Mouse (Mus musculus) embryo, embryonic 11 days (tissue): ENCODE measurements around the gene Rabl6.
"Not testable (repeated sequence)": the region's sequence is repeated elsewhere in the genome, so short reads cannot be mapped to it uniquely, and the experiment has no call there.

ENCODE experiments used
- DNase-seq: peaks from one replicate; pipeline ENCODE4 v3.0.0-alpha.2; 2015

The Rabl6 gene

DNA sequence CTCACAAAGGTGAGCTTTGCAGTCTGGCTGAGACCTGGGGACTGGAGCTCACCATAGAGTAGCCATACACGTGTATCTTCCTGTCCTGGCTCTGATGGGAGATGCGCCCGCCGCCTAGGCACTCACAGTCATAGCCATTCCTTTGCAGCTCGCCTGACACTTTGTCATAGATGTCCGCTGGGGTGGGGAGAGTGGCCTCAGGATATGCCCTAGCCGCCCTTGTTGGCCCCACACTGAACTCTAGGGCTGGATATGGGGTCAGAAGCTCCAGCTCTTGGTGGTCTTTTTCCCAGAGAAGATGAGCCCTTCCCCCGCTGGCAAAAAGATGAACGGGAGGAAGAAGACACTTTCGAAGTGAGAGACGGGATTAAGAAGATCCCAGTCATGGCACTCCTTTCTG lies 34.2 kb downstream of the Rabl6 start:
- no peak for DNase-seq

DNA sequence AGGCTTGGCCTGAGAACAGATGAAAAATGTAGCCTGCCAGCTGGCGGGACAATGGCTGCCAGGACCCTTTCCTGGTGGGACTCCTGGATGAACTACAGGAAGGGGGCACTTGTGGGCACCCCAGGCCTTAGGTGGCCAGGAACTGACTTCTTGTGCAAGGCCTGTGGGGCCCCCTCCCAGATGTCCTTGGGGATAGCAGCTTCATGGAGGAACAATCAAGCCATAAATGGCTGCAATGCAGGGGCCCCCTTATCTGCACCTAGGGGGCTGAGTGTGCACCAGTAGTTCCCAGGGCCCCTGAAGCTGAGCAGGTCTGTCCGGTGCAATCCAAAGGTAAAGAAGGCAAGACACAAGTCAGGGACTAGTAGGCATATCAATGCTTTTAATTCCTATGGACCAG lies 35.3 kb downstream of the Rabl6 start:
- DNase-seq, result no peak

DNA sequence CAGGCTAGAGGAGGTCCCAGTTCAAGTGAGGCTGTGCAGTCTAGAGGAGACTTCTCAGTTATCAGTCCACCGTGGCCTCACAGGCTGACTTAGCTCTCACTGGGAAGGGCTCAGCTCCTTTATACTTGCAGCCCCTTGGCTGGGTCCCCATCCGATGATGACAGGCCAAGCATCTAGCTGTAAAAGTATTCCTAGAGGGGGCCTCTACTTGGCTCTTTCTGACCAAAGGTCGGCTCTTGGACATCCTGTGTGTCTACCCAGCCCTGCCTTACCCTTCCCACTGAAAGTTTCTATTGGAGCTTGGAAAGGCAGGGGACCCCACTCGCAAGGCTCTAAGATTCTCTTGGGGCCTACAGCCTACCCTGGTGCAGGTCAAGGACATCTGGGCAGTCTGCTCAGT lies 37.1 kb downstream of the Rabl6 start:
- DNase-seq, result no peak

DNA sequence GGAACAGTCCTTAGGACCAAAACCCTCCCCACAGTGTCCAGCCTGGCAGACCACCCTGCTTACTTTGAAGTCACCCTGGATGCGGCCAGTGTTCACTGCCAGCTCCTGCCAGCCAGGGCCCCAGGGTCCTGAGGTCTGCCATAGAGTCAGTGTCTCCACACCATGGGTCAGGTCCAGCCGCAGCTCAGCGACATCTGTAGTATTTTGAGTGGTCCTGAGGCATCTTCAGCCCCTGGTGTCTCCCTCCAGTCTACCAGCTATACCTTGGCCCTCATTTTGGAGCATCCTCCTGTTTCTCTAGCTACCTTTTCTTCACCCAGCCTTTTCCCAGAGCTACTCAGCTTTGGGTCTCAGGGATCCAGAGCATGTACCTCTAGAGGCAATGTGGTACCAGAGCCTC lies 39.0 kb downstream of the Rabl6 start:
- no peak for DNase-seq

- DNase-seq, result no peak
Measured at GRCm38 (mm10) chr2:25568473-25569019, 39.8 kb downstream of the Rabl6 start.

- DNase-seq, result no peak
Measured at GRCm38 (mm10) chr2:25566558-25566957, 41.8 kb downstream of the Rabl6 start.

DNA sequence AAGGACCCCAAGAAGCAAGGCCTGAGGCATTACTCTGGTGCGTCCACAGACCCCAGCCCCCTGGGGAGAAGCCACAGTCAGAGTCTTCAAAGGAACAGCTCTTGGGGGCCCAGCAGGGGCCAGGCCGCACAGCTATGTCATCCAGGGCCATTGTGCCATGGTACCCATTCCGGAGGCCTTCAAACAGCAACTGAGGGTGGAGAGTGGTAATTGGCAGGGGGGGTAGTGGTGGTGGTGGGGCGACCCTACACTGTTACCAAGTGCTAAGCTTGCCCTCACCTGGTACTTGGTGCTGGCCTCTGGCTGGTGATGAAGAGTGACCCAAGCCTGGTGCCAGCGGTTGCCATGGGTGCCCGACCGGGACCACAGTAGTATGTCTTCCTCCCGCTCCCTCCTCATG lies 42.6 kb downstream of the Rabl6 start:
- no peak for DNase-seq

DNA sequence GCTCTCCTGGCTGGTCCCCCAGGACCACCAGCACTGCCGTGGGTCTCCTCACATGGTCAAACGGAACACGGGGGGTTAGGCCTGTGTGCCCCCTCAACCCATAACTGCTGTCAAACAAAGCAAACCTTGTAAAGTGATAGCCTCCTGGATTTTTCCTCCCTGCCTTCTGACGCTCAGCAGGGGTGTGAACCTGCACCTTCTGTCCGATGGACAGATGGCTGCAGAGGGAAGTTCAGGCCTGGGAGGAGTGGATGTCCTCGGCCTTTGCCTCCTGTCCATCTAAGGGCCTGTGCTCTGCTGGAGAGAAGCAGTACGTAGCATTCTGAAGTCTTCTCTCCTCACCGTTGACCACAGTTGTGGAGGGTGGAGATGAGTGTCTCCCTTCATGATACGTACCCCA lies 46.4 kb downstream of the Rabl6 start:
- DNase-seq, result no peak

DNA sequence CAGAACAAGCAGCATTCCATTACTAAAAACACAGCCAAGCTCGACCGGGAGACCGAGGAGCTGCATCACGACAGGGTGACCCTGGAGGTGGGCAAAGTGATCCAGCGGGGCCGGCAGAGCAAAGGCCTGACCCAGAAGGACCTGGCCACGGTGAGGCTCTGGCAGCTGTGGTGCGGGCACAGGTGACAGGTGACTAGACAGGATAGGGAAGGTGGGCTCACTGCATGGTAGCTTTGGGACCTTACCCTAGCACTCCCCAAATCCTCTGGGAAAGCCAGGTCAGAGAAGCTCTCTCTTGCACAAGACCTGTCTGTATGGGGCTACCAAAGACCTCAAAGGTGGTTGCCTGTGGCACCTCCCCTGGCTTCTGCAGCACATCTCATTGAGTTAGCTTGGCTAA lies 47.8 kb downstream of the Rabl6 start:
- no peak for DNase-seq

GRCm38 (mm10) chr2:25558774-25559173 lies 49.5 kb downstream of the Rabl6 start:
- no peak for DNase-seq

GRCm38 (mm10) chr2:25557964-25558360 lies 50.4 kb downstream of the Rabl6 start:
- no peak for DNase-seq

DNA sequence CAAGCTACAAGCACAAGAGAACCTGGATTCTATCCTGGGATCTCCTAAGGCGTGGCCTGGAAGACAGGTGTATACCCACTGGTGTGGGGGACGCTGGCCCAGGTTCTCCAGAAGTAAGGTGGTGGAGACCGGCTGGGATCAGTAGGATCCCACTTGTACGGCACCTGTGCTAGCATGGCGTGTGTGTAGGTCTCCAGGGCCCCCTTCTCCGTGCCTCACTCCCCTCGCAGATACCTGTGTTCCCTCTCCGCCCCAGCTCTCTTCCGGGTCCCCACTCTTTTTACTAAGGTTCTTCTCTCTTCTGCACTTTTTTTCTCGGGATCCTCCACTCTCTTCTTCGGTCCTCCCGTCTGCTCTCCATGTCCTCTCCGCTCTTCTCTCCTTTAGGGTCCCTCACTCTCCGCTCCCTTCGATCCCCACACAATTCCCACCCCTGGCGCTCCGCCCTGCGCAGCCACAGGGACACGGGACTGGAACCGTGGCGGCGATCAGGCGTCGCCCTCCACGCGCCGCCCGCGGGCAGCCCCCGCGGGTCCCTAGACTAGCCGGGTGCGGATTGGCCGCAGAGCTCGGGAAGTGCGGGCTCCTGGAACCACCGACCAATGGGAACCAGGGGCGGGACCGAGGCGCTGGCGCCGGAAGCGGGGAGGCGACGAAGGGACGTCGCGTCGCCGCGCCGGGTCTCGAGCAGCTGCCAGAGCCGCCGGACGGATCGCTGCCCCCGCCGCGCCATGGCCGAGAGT lies 50.9 kb downstream of the Rabl6 start, which contains the start of gene Edf1:
Edf1 (plus strand) TSS at position 627 of the 743 bp plus-strand sequence.
- peak; percentile 97 for DNase-seq

DNA sequence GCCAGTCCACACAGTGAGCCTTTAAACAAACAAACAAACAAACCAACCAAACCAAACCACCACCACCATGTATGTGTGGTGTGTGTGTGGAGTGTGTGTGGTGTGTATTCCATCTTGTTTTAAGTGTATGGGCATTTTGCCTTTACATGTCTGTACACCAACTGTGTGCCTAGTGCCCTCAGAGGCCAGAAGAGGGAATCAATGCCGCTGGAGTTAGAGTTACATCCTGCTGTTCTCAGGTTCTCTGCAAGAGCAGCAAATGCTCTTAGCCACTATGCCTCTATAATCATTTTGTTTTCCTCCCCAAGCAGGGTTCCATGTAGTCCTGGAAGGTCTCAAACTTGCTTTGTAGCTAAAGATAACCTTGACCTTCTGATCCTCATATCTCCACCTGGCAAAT lies 52.0 kb downstream of the Rabl6 start:
- DNase-seq, result no peak

DNA sequence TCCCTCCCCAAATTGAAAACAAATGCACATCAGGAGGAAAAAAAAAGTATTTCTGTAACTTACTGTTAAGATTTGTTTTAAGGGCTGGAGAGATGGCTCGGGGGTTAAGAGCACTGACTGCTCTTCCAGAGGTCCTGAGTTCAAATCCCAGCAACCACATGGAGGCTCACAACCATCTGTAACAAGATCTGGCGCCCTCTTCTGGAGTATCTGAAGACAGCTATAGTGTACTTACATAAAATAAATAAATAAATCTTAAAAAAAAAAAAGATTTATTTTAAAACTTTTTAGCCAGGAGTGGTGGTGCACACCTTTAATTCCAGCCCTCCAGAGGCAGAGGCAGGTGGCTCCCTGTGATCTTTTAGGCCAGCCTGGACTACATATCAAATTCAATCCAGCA lies 52.8 kb downstream of the Rabl6 start:
- not testable (repeated sequence) for DNase-seq

- DNase-seq, result not testable (repeated sequence)
Measured at GRCm38 (mm10) chr2:25553171-25553786, 55.0 kb downstream of the Rabl6 start.

DNA sequence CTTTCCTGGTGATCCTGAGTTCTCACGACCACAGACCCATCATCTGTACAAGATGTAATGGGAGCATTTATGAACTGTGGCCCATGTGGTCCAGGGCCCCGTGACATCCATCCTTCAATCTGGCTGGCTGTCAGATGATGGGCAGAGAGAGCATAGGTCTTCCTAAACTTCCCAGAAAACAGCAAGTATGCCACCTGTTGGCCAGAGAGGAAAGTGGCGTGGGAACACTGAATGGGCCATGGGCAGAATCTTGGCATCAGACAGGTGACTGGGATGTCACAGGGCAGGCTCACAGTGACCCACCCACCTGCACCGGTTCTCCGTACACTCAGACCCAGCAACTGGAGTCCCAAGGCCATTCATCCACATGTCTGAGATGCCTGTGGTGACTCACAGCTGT lies 57.1 kb downstream of the Rabl6 start:
- peak; percentile 47 for DNase-seq

- no peak for DNase-seq
Measured at GRCm38 (mm10) chr2:25549021-25549991, 59.0 kb downstream of the Rabl6 start.

GRCm38 (mm10) chr2:25546811-25547491 lies 61.4 kb downstream of the Rabl6 start, which contains the start of gene Traf2:
TSS of gene Traf2 (minus strand) at chr2:25546940.
- peak; percentile 99 for DNase-seq

DNA sequence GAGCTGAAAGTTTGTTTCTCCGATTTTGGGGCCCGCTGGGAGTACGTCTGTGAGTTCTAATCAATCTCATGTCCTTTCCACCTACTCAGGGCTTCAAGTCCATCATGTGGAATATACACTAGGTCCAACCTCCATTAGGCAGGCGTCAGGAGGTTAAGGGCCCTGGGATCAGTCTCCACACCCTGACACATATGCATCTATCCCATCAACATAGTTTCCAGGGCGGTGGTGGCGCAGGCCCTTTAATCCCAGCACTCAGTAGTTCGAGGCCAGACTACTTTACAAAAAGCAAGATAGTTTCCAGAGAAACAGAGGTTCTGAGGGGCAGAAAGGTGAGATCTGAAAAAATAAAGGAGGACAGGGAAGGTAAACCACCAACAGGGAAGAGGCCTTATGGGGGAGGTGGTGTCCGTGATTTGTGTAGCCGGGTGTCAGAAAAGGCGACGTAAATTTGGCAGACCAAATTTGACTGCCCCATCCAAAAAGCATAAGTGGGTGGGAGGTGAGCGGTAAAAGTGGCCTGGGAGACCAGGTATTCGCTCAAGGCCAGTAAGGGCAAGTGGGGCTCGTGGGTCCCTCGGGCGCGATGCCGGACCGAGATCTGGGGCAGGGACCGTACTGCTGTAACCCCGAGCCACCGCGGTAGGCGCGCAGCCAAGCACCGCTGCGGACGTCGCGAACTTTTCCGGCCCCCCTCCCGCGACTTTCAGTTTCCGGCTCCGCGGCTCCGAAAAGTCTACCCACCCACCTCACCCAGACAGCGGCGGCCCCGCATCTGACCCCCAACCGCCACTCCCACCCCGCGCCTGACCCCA lies 62.1 kb downstream of the Rabl6 start:
- DNase-seq, result no peak

DNA sequence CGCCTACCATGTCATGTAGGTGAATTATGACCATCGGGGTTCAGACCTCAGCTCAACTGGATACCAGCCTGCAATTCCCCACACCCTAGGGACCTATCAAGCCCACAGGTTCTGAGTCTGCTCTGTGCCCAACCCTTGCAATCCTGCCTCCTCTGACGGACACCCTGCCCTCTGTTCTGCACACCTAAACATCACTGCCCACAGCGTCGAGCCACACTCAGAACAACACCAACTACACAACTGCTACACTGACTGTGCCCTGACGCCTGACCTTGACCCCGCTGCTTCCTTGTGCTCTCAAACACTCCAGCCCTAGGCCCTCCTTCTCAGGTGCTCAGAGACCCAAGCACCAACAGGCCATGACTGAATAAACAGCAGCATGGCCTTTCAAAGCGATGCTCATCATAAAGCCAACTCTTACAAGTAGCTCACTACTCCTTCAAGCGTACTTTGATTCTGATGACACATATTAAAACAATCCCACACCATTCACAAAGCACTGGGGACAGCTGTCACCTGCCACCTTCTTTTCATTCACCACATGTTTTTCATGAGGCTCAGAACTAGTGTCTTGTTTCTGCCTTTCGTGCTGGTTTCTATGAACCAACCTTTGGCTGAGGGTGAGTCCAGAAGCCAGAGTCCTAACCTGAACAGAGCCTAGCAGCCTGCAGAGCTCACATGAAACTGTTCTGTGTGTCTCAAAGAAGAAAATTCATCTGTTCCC lies 66.5 kb downstream of the Rabl6 start:
- DNase-seq, result no peak

DNA sequence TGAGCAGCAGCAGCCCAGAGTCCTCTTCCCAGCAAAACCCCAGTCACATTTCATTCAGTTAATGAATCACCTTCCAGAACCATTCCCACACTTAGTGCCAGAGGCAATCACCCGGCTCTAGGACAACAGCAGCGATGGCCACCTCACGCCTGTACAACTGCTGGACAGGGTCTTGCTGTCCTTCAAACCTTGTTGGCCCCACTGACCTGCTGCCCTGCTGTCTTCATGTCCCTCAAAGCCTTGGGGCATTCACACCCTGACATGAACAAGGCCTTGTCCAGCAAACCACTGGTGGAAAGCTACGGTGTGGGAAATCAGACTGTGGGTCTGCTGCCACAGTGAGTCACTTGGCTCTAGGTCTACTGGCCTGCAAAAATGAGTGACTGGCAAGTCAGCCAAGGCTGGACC lies 67.8 kb downstream of the Rabl6 start:
- DNase-seq, result no peak
